Mouse (Mus musculus) midbrain, embryonic 15.5 days (tissue): Measurements from ENCODE around the gene Ier5l. TPM values are rescaled to one million over a fixed set of nuclear protein-coding genes. Genes with fewer than 3 reads are reported as not detected.

Source experiments
- ATAC-seq: fragments of 200-750 bp; cut with Nextera tagmentation; replicated peaks from 2 replicates; pipeline ENCODE4 v1.8.0; 2017; ENCODE audit warnings: moderate TSS enrichment
- H3K27ac ChIP-seq: fragments of 300-500 bp; sonication (generic); 2 replicates; pipeline ENCODE4 v1.5.1; 2015; ENCODE audit warnings: mild to moderate bottlenecking, inconsistent platforms
- H3K27me3 ChIP-seq: fragments of 300-500 bp; sonication (generic); replicated peaks from 2 replicates; pipeline ENCODE4 v1.6.1; 2015; ENCODE audit warnings: inconsistent platforms
- H3K36me3 ChIP-seq: fragments of 300-500 bp; sonication (generic); replicated peaks from 2 replicates; pipeline ENCODE4 v1.6.1; 2015; ENCODE audit warnings: inconsistent platforms
- H3K4me1 ChIP-seq: fragments of 300-500 bp; sonication (generic); 2 replicates; pipeline ENCODE4 v1.6.1; 2015; ENCODE audit warnings: inconsistent platforms
- H3K4me2 ChIP-seq: fragments of 300-500 bp; sonication (generic); 2 replicates; pipeline ENCODE4 v1.6.1; 2015; ENCODE audit warnings: inconsistent platforms, mild to moderate bottlenecking, moderate library complexity
- H3K4me3 ChIP-seq: fragments of 300-500 bp; sonication (generic); 2 replicates; pipeline ENCODE4 v1.5.1; 2015; ENCODE audit warnings: mild to moderate bottlenecking, inconsistent platforms
- H3K9ac ChIP-seq: fragments of 300-500 bp; sonication (generic); 2 replicates; pipeline ENCODE4 v1.6.1; 2015; ENCODE audit warnings: mild to moderate bottlenecking, inconsistent platforms
- H3K9me3 ChIP-seq: fragments of 300-500 bp; sonication (generic); 2 replicates; pipeline ENCODE4 v1.6.1; 2016; ENCODE audit warnings: inconsistent platforms
- WGBS: fragments of 180-500 bp; shearing (Covaris S2); methylation state at CpG from one replicate; pipeline ENCODE4 v1.1.7; 2015; ENCODE audit warnings: mixed read lengths; 5-methylcytosine and 5-hydroxymethylcytosine counted together
- polyA plus RNA-seq: library from polyadenylated mRNA; unstranded; fragments of >200 nt; fragmentation: Nextera tagmentation; extraction: Ambion mirVana; gene quantifications from 2 replicates; pipeline ENCODE4 v1.2.1, GENCODE M21; 2015

Ier5l gene
- polyA plus RNA-seq, 1 experiment from 2014 or later = 2.3 TPM

DNA sequence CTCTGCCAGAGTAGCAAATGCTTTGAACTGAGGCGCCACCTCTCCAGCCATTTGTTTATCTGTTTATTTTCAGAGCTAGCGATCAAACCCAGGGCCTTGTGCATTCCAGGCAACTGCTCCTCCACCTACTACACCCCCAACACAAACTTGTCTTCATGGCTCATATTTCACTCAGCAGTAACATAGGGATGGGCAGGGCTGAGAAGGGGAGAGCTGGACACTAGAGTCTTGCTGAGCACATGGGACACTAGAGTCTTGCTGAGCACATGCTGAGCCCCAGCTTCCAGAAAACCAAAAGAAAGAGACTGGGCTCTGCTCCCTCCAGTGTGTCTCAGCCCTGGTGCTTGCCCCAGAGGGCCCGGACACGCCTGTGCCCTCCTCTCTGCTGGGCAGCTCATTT is 7.2 kb downstream of the Ier5l start:
- Histone ChIP-seq H3K9ac (no peak overlapping the region), H3K4me2 (no peak overlapping the region), H3K27ac (no peak overlapping the region), H3K27me3 (no peaks in the 10 kb centered on the region), H3K4me1 (peaks cover 47% of the 10 kb centered on the region), H3K4me3 (no peak overlapping the region), H3K36me3 (no peaks in the 10 kb centered on the region), H3K9me3 (no peaks in the 10 kb centered on the region)
- no peak for ATAC-seq
- 78% methylated on average over 4 of the region's 4 CpGs for WGBS

DNA sequence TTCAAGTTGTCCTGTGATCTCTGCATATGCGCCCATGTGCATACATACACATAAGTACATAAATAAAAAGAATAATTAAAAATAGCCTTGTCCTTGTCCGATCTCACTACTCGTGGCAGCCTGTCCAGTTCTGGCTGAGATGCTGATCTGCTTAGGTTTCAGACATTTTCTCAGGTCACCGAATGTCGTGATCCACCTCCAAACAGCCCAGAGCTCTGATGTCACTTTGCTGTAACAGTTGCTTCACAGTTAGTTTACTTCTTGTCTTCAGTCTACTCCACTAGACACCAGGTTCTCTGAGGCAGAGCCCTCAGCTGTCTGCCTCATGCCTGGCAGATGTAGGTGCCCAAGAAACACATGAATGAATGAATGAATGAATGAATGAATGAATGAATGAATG is 9.6 kb downstream of the Ier5l start:
- H3K9ac ChIP-seq = no peak overlapping the region
- no peak for ATAC-seq
- no peaks in the 10 kb centered on the region for H3K9me3 ChIP-seq
- no peak overlapping the region for H3K27ac ChIP-seq
- peak overlapping the region; percentile 35; the same call in 1 of the 2 replicates for H3K4me2 ChIP-seq
- H3K27me3 ChIP-seq = no peaks in the 10 kb centered on the region
- H3K4me1 ChIP-seq = peaks cover 28% of the 10 kb centered on the region
- no peak overlapping the region for H3K4me3 ChIP-seq
- 69% methylated on average over 5 of the region's 5 CpGs for WGBS
- H3K36me3 ChIP-seq = no peaks in the 10 kb centered on the region

DNA sequence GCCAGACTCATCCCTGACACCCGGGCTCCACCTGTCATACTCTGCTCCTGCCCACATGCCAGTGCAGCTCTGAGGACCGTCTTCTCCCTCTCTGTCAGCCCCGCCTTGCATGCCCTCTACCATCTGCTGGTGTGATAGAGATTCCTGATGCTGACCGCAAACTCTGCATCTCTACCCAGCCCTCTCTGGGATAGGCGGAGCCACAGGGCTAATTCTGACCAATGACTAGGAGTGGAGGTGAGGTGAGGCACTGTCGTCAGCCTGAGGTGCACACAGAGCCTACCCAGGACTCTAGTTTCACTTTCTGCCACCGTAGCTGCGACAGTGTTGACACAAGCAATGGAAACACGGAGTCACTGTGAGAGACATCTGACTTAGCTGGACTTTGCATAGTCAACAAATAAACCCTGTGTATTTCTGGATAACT is 10.1 kb downstream of the Ier5l start:
- Histone ChIP-seq H3K9ac (no peak overlapping the region), H3K36me3 (no peaks in the 10 kb centered on the region), H3K27ac (no peak overlapping the region), H3K27me3 (no peaks in the 10 kb centered on the region), H3K4me1 (peaks cover 24% of the 10 kb centered on the region), H3K4me3 (0 out of 2 replicates have a peak overlapping the region, but pooled peaks have one; percentile 3), H3K9me3 (no peaks in the 10 kb centered on the region), H3K4me2 (peak overlapping the region; percentile 35)
- WGBS = 4% methylated on average over 9 of the region's 9 CpGs
- ATAC-seq = peak; percentile 56

- WGBS = 27% methylated on average over 5 of the region's 5 CpGs
- ATAC-seq = no peak
- Histone ChIP-seq H3K4me3 (no peak overlapping the region), H3K27ac (no peak overlapping the region), H3K27me3 (no peaks in the 10 kb centered on the region), H3K9ac (no peak overlapping the region), H3K9me3 (no peaks in the 10 kb centered on the region), H3K4me1 (peaks cover 18% of the 10 kb centered on the region), H3K36me3 (no peaks in the 10 kb centered on the region), H3K4me2 (peak overlapping the region; percentile 35)
Measured at GRCm38 (mm10) chr2:30463341-30463761, 10.7 kb downstream of the Ier5l start.

GRCm38 (mm10) chr2:30459241-30459640 is 14.8 kb downstream of the Ier5l start:
- no peak overlapping the region for H3K27ac ChIP-seq
- no peak for ATAC-seq
- WGBS = 86% methylated on average over 6 of the region's 6 CpGs
- H3K4me3 ChIP-seq = no peak overlapping the region
- H3K9ac ChIP-seq = no peak overlapping the region
- peaks cover 11% of the 10 kb centered on the region for H3K4me1 ChIP-seq
- no peak overlapping the region for H3K4me2 ChIP-seq
- no peaks in the 10 kb centered on the region for H3K36me3 ChIP-seq
- H3K9me3 ChIP-seq = no peaks in the 10 kb centered on the region
- H3K27me3 ChIP-seq = no peaks in the 10 kb centered on the region

GRCm38 (mm10) chr2:30458349-30458748 is 15.7 kb downstream of the Ier5l start:
- H3K36me3 ChIP-seq = no peaks in the 10 kb centered on the region
- WGBS = 89% methylated on average over 6 of the region's 6 CpGs
- H3K4me1 ChIP-seq = peaks cover 3% of the 10 kb centered on the region; the same call in 1 of the 2 replicates
- no peaks in the 10 kb centered on the region for H3K27me3 ChIP-seq
- H3K4me2 ChIP-seq = no peak overlapping the region
- no peaks in the 10 kb centered on the region for H3K9me3 ChIP-seq
- no peak for ATAC-seq
- H3K9ac ChIP-seq = no peak overlapping the region
- H3K27ac ChIP-seq = no peak overlapping the region
- H3K4me3 ChIP-seq = no peak overlapping the region

DNA sequence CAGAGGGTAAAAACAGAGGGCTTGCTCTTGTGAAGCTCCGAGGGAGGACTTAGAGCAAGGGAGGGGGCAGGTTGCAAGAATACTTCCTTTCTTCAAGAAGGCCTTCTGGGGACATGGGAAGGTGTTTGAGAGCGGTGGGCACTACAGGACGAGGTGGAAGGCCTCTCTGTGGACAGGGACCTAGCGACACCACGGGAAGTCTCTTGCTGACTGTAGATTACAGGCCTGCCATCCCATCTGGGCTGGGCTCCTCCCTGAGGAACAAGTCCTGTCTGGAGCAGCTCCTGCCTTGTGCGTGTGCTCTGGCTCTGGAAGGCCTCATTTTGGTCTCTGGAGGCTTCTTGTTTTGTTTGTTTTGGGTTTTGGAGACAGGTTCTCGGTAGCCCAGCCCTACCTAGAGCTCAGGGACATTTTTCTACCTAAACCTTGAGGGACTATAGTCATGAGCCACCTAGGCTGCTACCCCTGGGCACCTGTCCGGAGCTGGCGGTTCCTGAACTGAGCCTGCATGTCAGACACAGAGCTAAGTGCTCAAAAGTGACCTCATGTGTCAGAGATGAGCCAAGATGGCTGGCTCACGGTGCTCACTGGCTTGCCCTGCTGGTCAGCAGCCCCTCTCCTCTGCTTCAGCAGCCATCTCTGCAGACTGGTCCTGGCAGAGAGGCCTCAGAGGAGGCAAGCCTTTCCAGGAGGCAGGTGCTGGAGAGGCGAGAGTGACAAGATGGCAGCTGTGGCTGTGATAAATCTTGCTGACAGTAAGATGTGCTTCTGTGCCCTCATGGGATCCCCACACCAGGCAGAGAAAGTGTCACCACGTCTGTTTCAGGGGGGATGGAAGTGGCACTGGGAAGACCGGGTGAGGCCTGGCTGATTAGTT is 17.7 kb downstream of the Ier5l start:
- H3K36me3 ChIP-seq = no peaks in the 10 kb centered on the region
- no peak overlapping the region for H3K27ac ChIP-seq
- H3K4me3 ChIP-seq = no peak overlapping the region
- H3K4me2 ChIP-seq = no peak overlapping the region
- H3K9ac ChIP-seq = no peak overlapping the region
- no peaks in the 10 kb centered on the region for H3K27me3 ChIP-seq
- no peaks in the 10 kb centered on the region for H3K9me3 ChIP-seq
- no peaks in the 10 kb centered on the region for H3K4me1 ChIP-seq
- ATAC-seq = no peak
- WGBS = 77% methylated on average over 13 of the region's 13 CpGs

DNA sequence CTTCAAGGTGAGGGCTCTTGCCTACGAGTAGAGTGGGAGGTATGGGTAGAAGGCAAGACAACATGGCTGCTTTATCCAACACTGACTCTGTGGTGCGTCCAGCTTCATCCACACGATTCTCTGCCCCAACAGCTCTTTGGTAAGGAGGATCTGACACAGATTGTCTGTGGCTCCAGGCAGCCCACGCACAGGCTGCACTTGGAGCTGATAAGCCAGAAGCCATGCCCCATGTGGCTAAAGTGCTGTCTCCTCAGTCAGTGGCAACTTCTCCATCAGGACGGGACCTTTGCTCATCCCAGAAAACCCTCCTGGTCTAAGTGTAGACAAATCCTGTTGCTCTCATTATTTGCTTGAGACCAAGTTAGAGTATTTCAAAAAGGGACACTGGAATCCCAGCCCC is 19.4 kb downstream of the Ier5l start:
- Histone ChIP-seq H3K9ac (no peak overlapping the region), H3K9me3 (no peaks in the 10 kb centered on the region), H3K4me1 (no peaks in the 10 kb centered on the region), H3K4me2 (no peak overlapping the region), H3K27ac (no peak overlapping the region), H3K36me3 (no peaks in the 10 kb centered on the region), H3K4me3 (no peak overlapping the region), H3K27me3 (no peaks in the 10 kb centered on the region)
- 88% methylated on average over 5 of the region's 5 CpGs for WGBS
- no peak for ATAC-seq

DNA sequence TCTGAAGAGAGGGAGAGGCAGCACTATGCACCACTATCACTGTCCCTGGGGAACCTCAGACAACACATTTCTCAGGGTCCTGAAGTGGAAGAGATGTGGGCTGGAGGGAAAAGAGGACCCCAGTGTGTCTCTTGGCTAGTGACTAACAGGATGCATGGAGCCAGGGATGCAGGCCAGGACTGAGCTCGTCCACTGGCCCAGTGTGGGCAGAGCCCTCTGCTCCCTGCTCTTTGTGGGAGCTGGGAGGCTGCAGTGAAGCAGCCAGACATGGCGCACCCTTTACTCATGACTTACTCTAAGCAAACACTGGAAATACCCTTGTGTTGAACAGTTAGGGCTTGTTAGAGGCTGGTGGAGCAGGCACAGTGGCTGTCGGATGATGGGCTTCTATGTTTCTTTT is 20.4 kb downstream of the Ier5l start:
- no peaks in the 10 kb centered on the region for H3K9me3 ChIP-seq
- H3K4me2 ChIP-seq = no peak overlapping the region
- WGBS = 82% methylated on average over 3 of the region's 3 CpGs
- H3K4me3 ChIP-seq = no peak overlapping the region
- ATAC-seq = no peak
- H3K4me1 ChIP-seq = no peaks in the 10 kb centered on the region
- H3K36me3 ChIP-seq = no peaks in the 10 kb centered on the region
- H3K9ac ChIP-seq = no peak overlapping the region; the same call in 1 of the 2 replicates
- no peaks in the 10 kb centered on the region for H3K27me3 ChIP-seq
- H3K27ac ChIP-seq = no peak overlapping the region

- 92% methylated on average over 3 of the region's 3 CpGs for WGBS
- Histone ChIP-seq H3K9ac (no peak overlapping the region), H3K4me1 (no peaks in the 10 kb centered on the region), H3K4me3 (no peak overlapping the region), H3K4me2 (no peak overlapping the region), H3K36me3 (no peaks in the 10 kb centered on the region), H3K27me3 (no peaks in the 10 kb centered on the region), H3K27ac (no peak overlapping the region), H3K9me3 (no peaks in the 10 kb centered on the region)
- no peak for ATAC-seq
Measured at GRCm38 (mm10) chr2:30451525-30451924, 22.5 kb downstream of the Ier5l start.

- Histone ChIP-seq H3K4me1 (no peaks in the 10 kb centered on the region), H3K4me2 (no peak overlapping the region), H3K27me3 (no peaks in the 10 kb centered on the region), H3K27ac (no peak overlapping the region), H3K36me3 (no peaks in the 10 kb centered on the region), H3K4me3 (no peak overlapping the region), H3K9ac (no peak overlapping the region), H3K9me3 (no peaks in the 10 kb centered on the region)
- WGBS = 76% methylated on average over 1 of the region's 1 CpGs
- ATAC-seq = no peak
Measured at GRCm38 (mm10) chr2:30450530-30450929, 23.5 kb downstream of the Ier5l start.

DNA sequence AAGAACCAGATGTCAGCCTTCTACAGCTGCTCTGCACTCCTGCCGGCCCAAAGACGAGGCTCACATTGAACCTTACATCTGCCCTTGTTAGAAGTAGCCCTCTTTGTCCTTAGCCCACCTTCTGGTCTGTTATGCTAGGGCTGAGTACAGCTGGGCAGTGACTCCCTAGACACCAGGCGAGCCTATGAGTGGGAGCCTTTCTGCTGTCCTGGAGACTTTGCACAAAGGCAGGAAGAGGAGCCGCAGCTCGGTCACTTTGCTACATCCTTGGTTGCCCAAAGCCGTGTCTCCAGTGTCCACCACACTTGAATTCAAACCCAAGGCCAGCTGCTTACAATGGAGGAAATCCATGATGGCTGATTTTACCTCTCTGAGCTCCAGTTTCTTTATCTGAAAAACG is 25.6 kb downstream of the Ier5l start:
- H3K27ac ChIP-seq = no peak overlapping the region
- no peak overlapping the region for H3K4me3 ChIP-seq
- H3K4me2 ChIP-seq = no peak overlapping the region
- 88% methylated on average over 7 of the region's 7 CpGs for WGBS
- ATAC-seq = no peak
- H3K9ac ChIP-seq = no peak overlapping the region
- peaks cover 6% of the 10 kb centered on the region; the same call in 1 of the 2 replicates for H3K4me1 ChIP-seq
- no peaks in the 10 kb centered on the region for H3K27me3 ChIP-seq
- H3K9me3 ChIP-seq = no peaks in the 10 kb centered on the region
- peaks cover 3% of the 10 kb centered on the region; the same call in 1 of the 2 replicates for H3K36me3 ChIP-seq
